Mouse (Mus musculus): ENCODE results near the gene Prss48. TPM values are rescaled to one million over a fixed set of nuclear protein-coding genes. Genes with fewer than 3 reads are reported as not detected.

The Prss48 gene
- polyA plus RNA-seq (2014; fragmentation: Illumina TruSeq; extraction: RNeasy Lipid Tissue Mini Kit (QIAGEN cat#74804); ENCODE audit: low replicate concordance) = not detected

GRCm38 (mm10) chr3:86002423-86002822 is at the start of gene Prss48:
Prss48 (minus strand) TSS chr3:86002491.

GRCm38 (mm10) chr3:85970742-85971598 is 31.3 kb downstream of the Prss48 start, which contains the start of gene Sh3d19:
Sh3d19 (plus strand) TSS chr3:85971109.

Other genes with a start within 250 kb of the Prss48 start
- 6.2 TPM for gene Fam160a1, start 185.2 kb downstream of the Prss48 start, polyA plus RNA-seq (2014; fragmentation: Illumina TruSeq; extraction: RNeasy Lipid Tissue Mini Kit (QIAGEN cat#74804); ENCODE audit: low replicate concordance)
- 21.3 TPM for gene Glt28d2, start 115.0 kb downstream of the Prss48 start, polyA plus RNA-seq (2014; fragmentation: Illumina TruSeq; extraction: RNeasy Lipid Tissue Mini Kit (QIAGEN cat#74804); ENCODE audit: low replicate concordance)
- 0.22 TPM for gene Gm37240, start 115.0 kb downstream of the Prss48 start, polyA plus RNA-seq (2014; fragmentation: Illumina TruSeq; extraction: RNeasy Lipid Tissue Mini Kit (QIAGEN cat#74804); ENCODE audit: low replicate concordance)
- 105 TPM for gene Sh3d19, start 31.4 kb downstream of the Prss48 start, polyA plus RNA-seq (2014; fragmentation: Illumina TruSeq; extraction: RNeasy Lipid Tissue Mini Kit (QIAGEN cat#74804); ENCODE audit: low replicate concordance)
- 867 TPM for gene Rps3a1, start 140.2 kb upstream of the Prss48 start, polyA plus RNA-seq (2014; fragmentation: Illumina TruSeq; extraction: RNeasy Lipid Tissue Mini Kit (QIAGEN cat#74804); ENCODE audit: low replicate concordance)
- gene Lrba, start 222.2 kb upstream of the Prss48 start, polyA plus RNA-seq (2014; fragmentation: Illumina TruSeq; extraction: RNeasy Lipid Tissue Mini Kit (QIAGEN cat#74804); ENCODE audit: low replicate concordance) = 93.1 TPM